Mouse (Mus musculus) stomach, postnatal 0 days (tissue): ENCODE measurements around the gene Mical2.

Experiments
- CTCF ChIP-seq: IDR thresholded peaks from 2 replicates; pipeline ENCODE4 v1.5.1; 2016; ENCODE audit warnings: antibody characterized with exemption, low read depth, mild to moderate bottlenecking, moderate library complexity
- EP300 ChIP-seq: optimal IDR thresholded peaks from 2 replicates; pipeline ENCODE3; 2016; ENCODE audit warnings: antibody characterized with exemption

- no peak for TF ChIP-seq CTCF
- TF ChIP-seq EP300, result no peak
Observed at GRCm38 (mm10) chr7:112375062-112375461, 149.4 kb downstream of the Mical2 start.
